Mouse (Mus musculus): ENCODE data around the gene Cacna1e. TPM values are rescaled to one million over a fixed set of nuclear protein-coding genes. Genes with fewer than 3 reads are reported as not detected.

Gene Cacna1e
- polyA plus RNA-seq, 1 experiment from 2014 or later, result 1.8 TPM

DNA sequence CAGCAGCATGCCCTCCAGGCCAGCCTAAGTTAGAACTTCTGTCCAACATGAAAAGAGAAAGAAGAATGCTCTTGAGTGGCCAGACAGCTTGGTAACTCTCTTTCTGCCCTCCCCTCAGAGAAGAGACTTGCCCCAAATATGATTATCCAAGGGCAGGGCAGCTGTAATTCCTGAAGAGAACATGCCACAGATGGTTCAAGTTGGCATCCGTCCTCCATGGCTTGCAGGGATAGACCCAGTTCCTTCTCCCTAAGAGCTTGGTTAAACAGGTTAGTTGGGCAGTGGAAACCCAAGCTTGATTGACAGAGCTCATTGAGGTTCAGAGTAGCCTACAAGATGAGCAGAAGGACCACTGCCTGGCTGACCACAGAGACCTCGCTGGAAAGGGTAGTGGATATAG, 85.5 kb downstream of the Cacna1e start:
- Histone ChIP-seq H3K36me3 (no peaks in the 10 kb centered on the region), H3K27me3 (no peaks in the 10 kb centered on the region), H3K27ac (no peak overlapping the region), H3K9me3 (no peaks in the 10 kb centered on the region), H3K4me3 (no peak overlapping the region), H3K4me1 (no peaks in the 10 kb centered on the region), H3K9ac (no peak overlapping the region), H3K4me2 (replicated peaks) (no peak overlapping the region)
- no peak for ATAC-seq (ENCODE audit: insufficient number of reproducible peaks, insufficient read depth, low FRiP score, low TSS enrichment)
- WGBS, result 87% methylated on average over 2 of the region's 2 CpGs

DNA sequence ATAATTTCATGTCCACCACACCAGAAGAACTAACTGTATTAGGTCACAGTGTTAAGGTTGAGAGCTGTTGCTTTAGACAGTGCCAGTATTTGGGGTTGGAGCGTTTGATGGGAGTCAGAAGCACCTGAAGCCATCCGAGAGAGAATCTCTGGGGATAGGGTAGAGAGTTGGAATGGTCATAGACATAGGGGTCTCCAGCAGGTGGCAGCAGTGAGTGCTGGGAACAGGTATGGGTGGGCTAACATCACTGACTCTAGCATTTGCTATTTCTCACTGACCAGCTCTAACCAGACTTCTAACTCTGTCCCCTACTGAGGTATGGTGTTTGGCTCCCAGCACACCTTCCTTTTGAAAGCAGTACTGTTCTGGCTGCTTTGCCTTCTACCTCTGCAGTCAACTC, 87.6 kb downstream of the Cacna1e start:
- no peak overlapping the region for H3K27ac ChIP-seq
- H3K4me3 ChIP-seq, result no peak overlapping the region
- H3K9ac ChIP-seq, result no peak overlapping the region
- 50% methylated on average over 2 of the region's 2 CpGs for WGBS
- H3K27me3 ChIP-seq, result no peaks in the 10 kb centered on the region
- peaks cover 1% of the 10 kb centered on the region; the same call in 1 of the 2 replicates for H3K4me1 ChIP-seq
- no peaks in the 10 kb centered on the region for H3K9me3 ChIP-seq
- ATAC-seq (ENCODE audit: insufficient number of reproducible peaks, insufficient read depth, low FRiP score, low TSS enrichment), result no peak
- H3K4me2 ChIP-seq (replicated peaks), result no peak overlapping the region
- H3K36me3 ChIP-seq, result no peaks in the 10 kb centered on the region

DNA sequence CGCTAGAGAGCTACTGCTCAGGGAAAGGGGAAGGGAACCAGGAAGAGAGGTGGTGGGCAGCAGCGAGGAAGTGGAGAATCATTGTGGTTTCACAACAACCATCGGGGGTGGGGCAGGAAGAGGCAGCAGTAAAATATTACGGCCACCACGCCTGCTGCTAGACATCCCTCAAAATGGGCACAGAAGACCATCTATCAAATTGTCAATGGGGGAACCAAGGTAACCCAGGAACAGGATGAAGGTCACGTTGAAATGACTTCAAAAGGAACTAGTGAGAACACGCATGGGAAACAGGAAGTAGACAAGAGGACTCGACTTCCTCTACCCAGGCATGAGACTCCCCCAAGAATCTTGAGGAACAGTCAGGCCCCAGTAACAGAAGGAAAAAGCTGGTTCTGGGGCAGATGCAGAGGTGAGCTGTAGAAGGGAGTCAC, 89.8 kb downstream of the Cacna1e start:
- Histone ChIP-seq H3K27me3 (no peaks in the 10 kb centered on the region; the same call in 1 of the 2 replicates), H3K9me3 (no peaks in the 10 kb centered on the region), H3K9ac (no peak overlapping the region), H3K36me3 (no peaks in the 10 kb centered on the region), H3K4me1 (peaks cover 5% of the 10 kb centered on the region; the same call in 1 of the 2 replicates), H3K4me2 (replicated peaks) (no peak overlapping the region), H3K4me3 (no peak overlapping the region), H3K27ac (no peak overlapping the region)
- 81% methylated on average over 8 of the region's 8 CpGs for WGBS
- no peak for ATAC-seq (ENCODE audit: insufficient number of reproducible peaks, insufficient read depth, low FRiP score, low TSS enrichment)

DNA sequence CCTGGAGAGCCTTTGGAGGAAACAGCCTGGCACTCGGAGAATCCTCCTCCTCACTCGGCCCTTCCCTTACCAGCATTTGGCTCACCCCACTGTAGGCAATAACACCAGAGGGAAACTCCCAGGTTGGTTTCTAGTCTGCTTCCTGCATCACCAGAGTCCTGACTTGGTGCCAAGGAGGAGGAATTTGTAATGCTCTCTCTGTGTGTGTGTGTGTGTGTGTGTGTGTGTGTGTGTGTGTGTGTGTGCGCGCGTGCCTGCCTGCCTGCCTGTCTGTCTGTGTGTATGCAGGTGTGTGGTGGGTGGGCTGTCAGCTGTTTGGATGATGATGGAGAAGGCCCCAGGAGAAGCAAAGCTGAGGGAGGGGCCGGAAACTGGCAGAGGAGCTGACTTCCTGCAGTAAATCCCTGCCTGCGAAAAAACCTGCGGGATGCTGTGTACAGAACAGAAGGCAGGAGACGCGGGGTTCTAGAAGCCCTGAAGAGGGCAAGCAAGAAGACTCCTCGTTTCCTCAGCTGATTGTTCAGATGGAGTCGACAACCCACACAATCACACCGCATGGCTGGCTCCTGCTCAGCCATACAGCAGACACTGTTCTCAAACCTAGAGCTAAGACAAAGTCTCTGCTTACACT, 92.6 kb downstream of the Cacna1e start:
- Histone ChIP-seq H3K4me2 (replicated peaks) (no peak overlapping the region), H3K4me3 (no peak overlapping the region), H3K9ac (no peak overlapping the region), H3K9me3 (no peaks in the 10 kb centered on the region), H3K27me3 (no peaks in the 10 kb centered on the region; the same call in 1 of the 2 replicates), H3K4me1 (peaks cover 5% of the 10 kb centered on the region; the same call in 1 of the 2 replicates), H3K27ac (no peak overlapping the region), H3K36me3 (no peaks in the 10 kb centered on the region)
- 66% methylated on average over 13 of the region's 13 CpGs for WGBS
- ATAC-seq (ENCODE audit: insufficient number of reproducible peaks, insufficient read depth, low FRiP score, low TSS enrichment), result no peak

DNA sequence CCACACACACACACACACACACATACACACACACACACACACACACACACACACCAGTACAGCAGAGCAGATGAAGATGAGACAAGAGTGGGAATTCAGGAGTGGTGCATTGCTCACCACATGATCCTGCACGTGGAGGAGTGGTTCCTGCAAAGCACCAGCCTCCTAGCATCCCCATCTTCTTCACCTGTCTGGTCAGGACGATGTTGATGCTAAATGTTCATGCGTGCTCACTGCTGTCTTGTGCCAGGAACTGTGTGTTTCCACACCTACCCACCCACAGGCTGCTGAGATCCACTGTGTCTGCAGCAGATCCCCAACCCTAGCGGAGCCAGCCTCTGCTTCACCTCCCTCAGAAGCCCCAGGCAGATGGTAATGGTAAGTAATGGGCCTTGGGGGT, 95.8 kb downstream of the Cacna1e start:
- Histone ChIP-seq H3K9ac (no peak overlapping the region), H3K36me3 (no peaks in the 10 kb centered on the region), H3K4me2 (replicated peaks) (no peak overlapping the region), H3K27me3 (peaks cover 16% of the 10 kb centered on the region), H3K4me1 (peaks cover 11% of the 10 kb centered on the region; the same call in 1 of the 2 replicates), H3K9me3 (no peaks in the 10 kb centered on the region), H3K27ac (no peak overlapping the region), H3K4me3 (no peak overlapping the region)
- no peak for ATAC-seq (ENCODE audit: insufficient number of reproducible peaks, insufficient read depth, low FRiP score, low TSS enrichment)
- WGBS, result 79% methylated on average over 4 of the region's 4 CpGs

DNA sequence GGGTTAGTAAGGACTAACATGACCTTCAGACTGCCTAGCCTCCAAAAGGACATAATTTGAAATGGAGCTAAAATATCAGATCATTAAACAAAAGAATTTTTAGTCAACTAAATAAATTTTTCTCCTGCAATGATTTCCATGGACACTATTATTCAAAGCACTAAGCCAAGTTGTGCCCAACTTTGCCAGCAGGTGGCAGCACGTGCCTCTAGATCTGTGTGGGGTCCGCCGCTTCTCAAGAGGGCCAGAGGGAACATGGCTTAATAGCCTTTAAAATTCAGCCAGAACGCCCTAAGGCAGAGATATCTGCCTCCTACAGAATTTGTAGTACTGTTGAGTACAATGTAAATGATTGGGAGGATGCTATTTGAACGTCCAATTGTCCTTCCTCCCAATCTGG, 96.2 kb downstream of the Cacna1e start:
- H3K9me3 ChIP-seq, result no peaks in the 10 kb centered on the region
- H3K27me3 ChIP-seq, result peaks cover 16% of the 10 kb centered on the region
- peaks cover 11% of the 10 kb centered on the region; the same call in 1 of the 2 replicates for H3K4me1 ChIP-seq
- H3K4me3 ChIP-seq, result no peak overlapping the region
- no peak overlapping the region for H3K27ac ChIP-seq
- no peak overlapping the region for H3K4me2 ChIP-seq (replicated peaks)
- H3K9ac ChIP-seq, result no peak overlapping the region
- 9% methylated on average over 5 of the region's 5 CpGs for WGBS
- H3K36me3 ChIP-seq, result no peaks in the 10 kb centered on the region
- no peak for ATAC-seq (ENCODE audit: insufficient number of reproducible peaks, insufficient read depth, low FRiP score, low TSS enrichment)

DNA sequence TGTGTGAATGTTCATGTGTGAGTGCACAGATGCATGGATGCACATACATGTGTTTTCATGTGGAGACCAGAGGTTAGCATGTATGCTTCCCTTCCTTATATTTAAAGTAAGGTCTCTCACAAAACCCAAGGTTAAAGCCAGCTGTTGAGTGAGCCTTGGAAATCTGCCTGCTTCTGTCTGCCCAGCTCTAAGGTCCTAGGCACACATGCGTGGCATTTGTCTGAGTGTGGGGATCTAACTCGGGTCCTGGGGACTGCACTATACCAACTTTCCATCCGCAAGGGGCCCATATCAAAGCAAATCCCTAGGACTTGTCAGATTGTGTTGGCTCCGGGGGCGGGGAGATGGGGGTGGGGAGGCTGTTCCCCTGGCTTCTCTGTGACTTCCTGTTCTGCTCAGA, 96.9 kb downstream of the Cacna1e start:
- no peak for ATAC-seq (ENCODE audit: insufficient number of reproducible peaks, insufficient read depth, low FRiP score, low TSS enrichment)
- Histone ChIP-seq H3K9me3 (no peaks in the 10 kb centered on the region), H3K27me3 (peaks cover 16% of the 10 kb centered on the region), H3K27ac (no peak overlapping the region), H3K4me2 (replicated peaks) (no peak overlapping the region), H3K4me1 (peaks cover 11% of the 10 kb centered on the region; the same call in 1 of the 2 replicates), H3K36me3 (no peaks in the 10 kb centered on the region), H3K9ac (no peak overlapping the region), H3K4me3 (no peak overlapping the region)
- 51% methylated on average over 5 of the region's 5 CpGs for WGBS

DNA sequence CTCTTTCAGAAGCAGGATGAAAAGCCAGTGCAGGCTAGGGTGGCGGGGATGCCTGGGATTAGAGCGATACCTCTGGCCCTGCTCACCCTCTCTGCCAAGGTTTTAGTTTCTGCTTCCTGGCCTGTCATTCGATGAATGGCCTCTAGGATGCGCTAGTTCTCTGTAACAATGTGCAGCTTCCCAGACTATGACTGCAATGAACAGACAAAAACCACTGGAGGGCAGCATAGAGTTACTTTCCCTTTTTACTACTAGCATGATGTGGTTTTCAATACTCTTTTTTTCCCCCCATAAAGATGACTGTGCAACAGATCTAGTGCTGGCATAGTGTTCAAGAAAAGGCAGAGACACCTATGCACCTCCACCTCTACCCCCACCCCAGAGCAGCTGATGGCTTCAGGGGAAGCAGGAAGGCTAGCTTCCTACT, 98.0 kb downstream of the Cacna1e start:
- Histone ChIP-seq H3K27me3 (peaks cover 16% of the 10 kb centered on the region), H3K4me3 (no peak overlapping the region), H3K36me3 (no peaks in the 10 kb centered on the region), H3K9me3 (no peaks in the 10 kb centered on the region), H3K27ac (no peak overlapping the region), H3K4me1 (peaks cover 5% of the 10 kb centered on the region; the same call in 1 of the 2 replicates), H3K9ac (no peak overlapping the region), H3K4me2 (replicated peaks) (0 out of 2 replicates have a peak overlapping the region, but pooled peaks have one; percentile 11)
- no peak for ATAC-seq (ENCODE audit: insufficient number of reproducible peaks, insufficient read depth, low FRiP score, low TSS enrichment)
- 10% methylated on average over 4 of the region's 4 CpGs for WGBS

DNA sequence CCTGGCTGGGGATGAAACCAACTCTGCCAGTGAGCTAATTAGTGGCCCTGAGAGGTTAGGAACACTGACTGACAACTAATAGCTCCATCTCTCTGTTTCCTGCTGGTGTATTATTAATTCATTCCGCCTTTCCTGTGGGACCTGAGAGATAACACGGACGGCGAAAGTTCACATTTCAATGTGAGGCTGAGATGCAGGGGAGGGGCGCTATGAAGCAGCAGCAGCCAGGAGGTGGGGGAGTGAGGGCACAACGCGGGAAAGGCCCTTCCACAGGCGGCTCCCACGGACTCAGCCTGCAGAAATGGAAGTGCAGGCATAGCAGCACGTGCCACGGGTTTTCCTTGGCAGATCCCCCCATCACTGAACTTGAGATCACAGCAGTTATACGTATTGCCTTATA, 99.4 kb downstream of the Cacna1e start:
- Histone ChIP-seq H3K9ac (no peak overlapping the region), H3K4me3 (no peak overlapping the region), H3K27me3 (peaks cover 16% of the 10 kb centered on the region), H3K27ac (no peak overlapping the region), H3K4me2 (replicated peaks) (no peak overlapping the region), H3K4me1 (peaks cover 5% of the 10 kb centered on the region; the same call in 1 of the 2 replicates), H3K36me3 (no peaks in the 10 kb centered on the region), H3K9me3 (no peaks in the 10 kb centered on the region)
- ATAC-seq (ENCODE audit: insufficient number of reproducible peaks, insufficient read depth, low FRiP score, low TSS enrichment), result no peak
- WGBS, result 23% methylated on average over 12 of the region's 12 CpGs

DNA sequence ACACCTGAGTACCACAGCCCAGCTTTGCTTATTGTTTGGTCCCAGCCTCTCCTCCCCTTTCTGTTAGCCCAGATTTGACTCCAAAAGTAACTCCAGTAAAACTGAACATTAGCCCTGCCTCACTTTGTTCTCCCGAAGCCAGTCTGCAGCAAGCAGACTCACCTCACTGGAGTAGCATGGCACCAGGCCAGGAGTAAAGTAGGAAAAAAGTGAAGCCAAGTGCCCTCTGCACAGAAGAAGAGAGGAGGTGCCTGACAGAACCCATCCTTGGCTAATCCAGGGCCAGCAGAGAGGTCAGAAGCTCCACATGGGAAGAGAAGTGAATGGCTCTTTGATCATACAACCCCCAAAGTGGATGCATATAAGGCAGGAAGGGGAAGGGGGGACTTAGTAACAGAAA, 100.8 kb downstream of the Cacna1e start:
- peaks cover 16% of the 10 kb centered on the region for H3K27me3 ChIP-seq
- no peak overlapping the region for H3K4me3 ChIP-seq
- H3K36me3 ChIP-seq, result no peaks in the 10 kb centered on the region
- WGBS, result 94% methylated on average over 1 of the region's 1 CpGs
- H3K9ac ChIP-seq, result no peak overlapping the region
- H3K27ac ChIP-seq, result no peak overlapping the region
- H3K4me1 ChIP-seq, result peaks cover 5% of the 10 kb centered on the region; the same call in 1 of the 2 replicates
- ATAC-seq (ENCODE audit: insufficient number of reproducible peaks, insufficient read depth, low FRiP score, low TSS enrichment), result no peak
- H3K9me3 ChIP-seq, result no peaks in the 10 kb centered on the region
- H3K4me2 ChIP-seq (replicated peaks), result no peak overlapping the region

DNA sequence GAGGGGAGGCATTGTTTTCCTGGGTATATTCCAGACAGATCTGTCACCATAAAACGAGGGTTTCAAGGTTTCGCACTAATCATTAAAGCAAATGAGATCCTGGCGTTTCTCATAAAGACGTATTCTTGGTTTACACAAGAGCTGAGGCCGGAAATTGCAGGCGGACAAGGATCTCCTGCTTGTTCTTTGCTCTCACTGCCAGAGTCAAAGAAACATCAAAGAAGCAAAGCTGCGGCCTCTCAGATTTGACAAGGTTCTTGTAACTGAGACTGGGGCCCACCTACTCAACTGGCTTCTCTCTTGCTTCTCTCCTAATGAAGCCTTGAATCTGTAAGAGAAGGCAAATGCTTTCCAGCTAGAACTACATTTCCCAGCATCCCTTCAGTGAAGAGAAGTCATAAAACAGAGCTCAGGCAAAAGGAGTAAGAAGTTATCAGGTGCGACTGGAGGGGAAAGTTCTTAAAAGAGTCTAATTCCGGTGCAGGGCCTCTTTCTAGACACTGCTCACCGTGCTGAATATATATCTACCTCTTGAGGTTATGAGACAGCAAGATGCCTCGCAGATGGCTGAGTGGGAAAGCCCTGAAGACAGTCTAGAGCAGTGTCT, 104.3 kb downstream of the Cacna1e start:
- WGBS, result 75% methylated on average over 11 of the region's 11 CpGs
- no peak overlapping the region for H3K4me2 ChIP-seq (replicated peaks)
- H3K4me3 ChIP-seq, result no peak overlapping the region
- H3K9me3 ChIP-seq, result no peaks in the 10 kb centered on the region
- no peak overlapping the region for H3K9ac ChIP-seq
- no peak overlapping the region for H3K27ac ChIP-seq
- no peak for ATAC-seq (ENCODE audit: insufficient number of reproducible peaks, insufficient read depth, low FRiP score, low TSS enrichment)
- peaks cover 12% of the 10 kb centered on the region for H3K27me3 ChIP-seq
- no peaks in the 10 kb centered on the region for H3K36me3 ChIP-seq
- 0 out of 2 replicates have a peak, but pooled peaks cover 5% of the 10 kb centered on the region for H3K4me1 ChIP-seq

DNA sequence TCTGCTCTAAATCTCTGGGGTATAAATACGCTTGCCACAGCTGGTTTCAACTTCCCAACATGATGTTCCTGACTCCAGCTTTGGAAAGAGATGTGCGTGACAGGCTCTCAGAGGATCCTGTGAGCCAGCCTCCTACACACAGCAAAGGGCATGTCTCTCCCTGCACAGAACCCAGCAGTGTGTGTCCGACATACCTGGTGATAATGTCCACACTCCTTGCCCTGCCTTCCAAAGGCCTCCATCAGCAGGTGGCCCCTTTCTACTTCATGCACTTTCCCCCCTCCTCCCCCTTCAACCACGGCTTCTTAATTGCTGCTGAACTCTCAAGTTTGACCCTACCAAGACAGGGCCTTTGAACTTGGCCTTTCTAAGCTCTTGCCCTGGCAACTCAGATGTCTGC, 108.0 kb downstream of the Cacna1e start:
- 50% methylated on average over 4 of the region's 4 CpGs for WGBS
- Histone ChIP-seq H3K9ac (no peak overlapping the region), H3K4me3 (no peak overlapping the region), H3K27me3 (no peaks in the 10 kb centered on the region), H3K36me3 (no peaks in the 10 kb centered on the region), H3K9me3 (no peaks in the 10 kb centered on the region), H3K27ac (no peak overlapping the region), H3K4me2 (replicated peaks) (no peak overlapping the region), H3K4me1 (no peaks in the 10 kb centered on the region)
- no peak for ATAC-seq (ENCODE audit: insufficient number of reproducible peaks, insufficient read depth, low FRiP score, low TSS enrichment)

All from embryonic facial prominence, embryonic 12.5 days (tissue).